Mouse (Mus musculus): ENCODE data around the gene Kif16b. TPM values are rescaled to one million over a fixed set of nuclear protein-coding genes. Genes with fewer than 3 reads are reported as not detected.

Gene Kif16b
- polyA plus RNA-seq, 1 experiment from 2014 or later = 11.5 TPM

- Histone ChIP-seq H3K9me3 (ENCODE audit: control insufficient read depth, low read length) (no peaks in the 10 kb centered on the region), H3K27me3 (replicated peaks; ENCODE audit: control insufficient read depth, insufficient read depth, low read length) (no peaks in the 10 kb centered on the region), H3K4me2 (ENCODE audit: low read depth, low read length) (no peak overlapping the region), H3K27ac (ENCODE audit: low read length) (no peak overlapping the region), H3K4me3 (ENCODE audit: low read length) (no peak overlapping the region), H3K9ac (ENCODE audit: low read depth, low read length) (no peak overlapping the region), H3K36me3 (ENCODE audit: control insufficient read depth, insufficient read depth, low read length) (no peaks in the 10 kb centered on the region), H3K4me1 (ENCODE audit: control insufficient read depth, insufficient read depth, low read length) (peaks cover 13% of the 10 kb centered on the region; the same call in 1 of the 2 replicates)
- ATAC-seq = peak; percentile 67
- WGBS = 46% methylated on average over 2 of the region's 2 CpGs
These were observed 24.7 kb downstream of the Kif16b start for GRCm38 (mm10) chr2:142876636-142877035.

GRCm38 (mm10) chr2:142875936-142876335 lies 25.4 kb downstream of the Kif16b start:
- Histone ChIP-seq H3K27me3 (replicated peaks; ENCODE audit: control insufficient read depth, insufficient read depth, low read length) (no peaks in the 10 kb centered on the region), H3K9ac (ENCODE audit: low read depth, low read length) (no peak overlapping the region), H3K4me2 (ENCODE audit: low read depth, low read length) (no peak overlapping the region), H3K4me3 (ENCODE audit: low read length) (no peak overlapping the region), H3K27ac (ENCODE audit: low read length) (no peak overlapping the region), H3K9me3 (ENCODE audit: control insufficient read depth, low read length) (no peaks in the 10 kb centered on the region), H3K36me3 (ENCODE audit: control insufficient read depth, insufficient read depth, low read length) (no peaks in the 10 kb centered on the region), H3K4me1 (ENCODE audit: control insufficient read depth, insufficient read depth, low read length) (peaks cover 11% of the 10 kb centered on the region; the same call in 1 of the 2 replicates)
- 53% methylated on average over 4 of the region's 4 CpGs for WGBS
- no peak for ATAC-seq

DNA sequence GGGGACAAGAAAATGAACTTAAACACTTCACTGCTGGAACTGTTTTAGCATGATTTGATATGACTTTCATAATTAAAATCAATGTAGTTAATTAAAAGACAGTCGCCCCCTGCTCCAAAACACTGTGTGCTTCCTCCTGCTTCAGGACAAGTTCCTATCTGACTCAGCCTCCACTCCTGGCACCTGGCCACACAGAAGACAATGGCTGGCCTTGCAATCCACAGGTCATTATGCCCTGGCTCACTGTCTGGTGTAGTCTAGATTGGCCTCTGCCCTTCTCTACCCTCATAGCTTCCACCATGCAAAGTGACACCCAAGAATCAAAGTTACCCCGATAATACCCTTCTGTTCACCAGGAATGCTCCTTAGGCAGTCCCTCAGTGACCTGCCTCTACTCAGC lies 26.8 kb downstream of the Kif16b start:
- 84% methylated on average over 2 of the region's 2 CpGs for WGBS
- H3K27ac ChIP-seq (ENCODE audit: low read length) = no peak overlapping the region

GRCm38 (mm10) chr2:142870055-142870454 lies 31.3 kb downstream of the Kif16b start:
- no peak overlapping the region for H3K4me3 ChIP-seq (ENCODE audit: low read length)
- H3K36me3 ChIP-seq (ENCODE audit: control insufficient read depth, insufficient read depth, low read length) = no peaks in the 10 kb centered on the region
- WGBS = 88% methylated on average over 8 of the region's 8 CpGs
- no peak overlapping the region for H3K4me2 ChIP-seq (ENCODE audit: low read depth, low read length)
- H3K9me3 ChIP-seq (ENCODE audit: control insufficient read depth, low read length) = no peaks in the 10 kb centered on the region
- no peaks in the 10 kb centered on the region for H3K27me3 ChIP-seq (replicated peaks; ENCODE audit: control insufficient read depth, insufficient read depth, low read length)
- H3K9ac ChIP-seq (ENCODE audit: low read depth, low read length) = no peak overlapping the region
- H3K4me1 ChIP-seq (ENCODE audit: control insufficient read depth, insufficient read depth, low read length) = no peaks in the 10 kb centered on the region
- no peak overlapping the region for H3K27ac ChIP-seq (ENCODE audit: low read length)
- ATAC-seq = no peak

More for the DNA sequence above, 26.8 kb downstream of the Kif16b start:
- Histone ChIP-seq H3K9me3 (ENCODE audit: control insufficient read depth, low read length) (no peaks in the 10 kb centered on the region), H3K4me1 (ENCODE audit: control insufficient read depth, insufficient read depth, low read length) (peaks cover 6% of the 10 kb centered on the region; the same call in 1 of the 2 replicates), H3K9ac (ENCODE audit: low read depth, low read length) (no peak overlapping the region), H3K4me2 (ENCODE audit: low read depth, low read length) (no peak overlapping the region), H3K36me3 (ENCODE audit: control insufficient read depth, insufficient read depth, low read length) (no peaks in the 10 kb centered on the region), H3K4me3 (ENCODE audit: low read length) (no peak overlapping the region), H3K27me3 (replicated peaks; ENCODE audit: control insufficient read depth, insufficient read depth, low read length) (no peaks in the 10 kb centered on the region)
- no peak for ATAC-seq

GRCm38 (mm10) chr2:142867481-142867880 lies 33.9 kb downstream of the Kif16b start:
- Histone ChIP-seq H3K36me3 (ENCODE audit: control insufficient read depth, insufficient read depth, low read length) (no peaks in the 10 kb centered on the region), H3K9ac (ENCODE audit: low read depth, low read length) (no peak overlapping the region), H3K4me2 (ENCODE audit: low read depth, low read length) (no peak overlapping the region), H3K9me3 (ENCODE audit: control insufficient read depth, low read length) (no peaks in the 10 kb centered on the region), H3K27me3 (replicated peaks; ENCODE audit: control insufficient read depth, insufficient read depth, low read length) (no peaks in the 10 kb centered on the region), H3K4me3 (ENCODE audit: low read length) (no peak overlapping the region), H3K27ac (ENCODE audit: low read length) (no peak overlapping the region), H3K4me1 (ENCODE audit: control insufficient read depth, insufficient read depth, low read length) (no peaks in the 10 kb centered on the region)
- 87% methylated on average over 2 of the region's 2 CpGs for WGBS
- no peak for ATAC-seq

DNA sequence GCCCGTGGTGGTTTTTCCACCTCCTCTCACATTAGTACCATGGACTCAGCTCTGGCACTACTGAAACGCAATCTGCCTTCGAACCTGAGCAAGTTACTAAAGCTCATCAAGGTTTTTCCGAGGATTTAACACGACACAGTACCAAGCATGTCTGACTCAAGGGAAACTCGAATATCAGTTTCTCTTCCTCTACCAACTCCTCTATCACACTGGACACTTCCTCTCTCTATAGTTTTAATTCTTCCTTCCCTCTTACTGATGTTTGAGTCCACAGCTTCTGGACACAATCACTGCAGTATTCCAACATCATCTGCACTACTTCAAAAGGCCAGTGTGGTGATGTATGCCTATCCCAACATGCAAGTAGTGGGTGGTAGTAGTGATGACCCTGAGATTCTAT lies 40.3 kb downstream of the Kif16b start:
- 90% methylated on average over 6 of the region's 6 CpGs for WGBS
- ATAC-seq = no peak
- no peak overlapping the region for H3K4me3 ChIP-seq (ENCODE audit: low read length)
- H3K4me1 ChIP-seq (ENCODE audit: control insufficient read depth, insufficient read depth, low read length) = no peaks in the 10 kb centered on the region
- no peak overlapping the region for H3K27ac ChIP-seq (ENCODE audit: low read length)
- no peak overlapping the region for H3K4me2 ChIP-seq (ENCODE audit: low read depth, low read length)
- no peaks in the 10 kb centered on the region for H3K9me3 ChIP-seq (ENCODE audit: control insufficient read depth, low read length)
- no peak overlapping the region for H3K9ac ChIP-seq (ENCODE audit: low read depth, low read length)
- no peaks in the 10 kb centered on the region for H3K27me3 ChIP-seq (replicated peaks; ENCODE audit: control insufficient read depth, insufficient read depth, low read length)
- no peaks in the 10 kb centered on the region for H3K36me3 ChIP-seq (ENCODE audit: control insufficient read depth, insufficient read depth, low read length)

- Histone ChIP-seq H3K4me2 (ENCODE audit: low read depth, low read length) (no peak overlapping the region), H3K4me1 (ENCODE audit: control insufficient read depth, insufficient read depth, low read length) (no peaks in the 10 kb centered on the region), H3K27me3 (replicated peaks; ENCODE audit: control insufficient read depth, insufficient read depth, low read length) (no peaks in the 10 kb centered on the region), H3K4me3 (ENCODE audit: low read length) (no peak overlapping the region), H3K9ac (ENCODE audit: low read depth, low read length) (no peak overlapping the region), H3K36me3 (ENCODE audit: control insufficient read depth, insufficient read depth, low read length) (no peaks in the 10 kb centered on the region), H3K9me3 (ENCODE audit: control insufficient read depth, low read length) (no peaks in the 10 kb centered on the region), H3K27ac (ENCODE audit: low read length) (no peak overlapping the region)
- peak; percentile 42; the same call in 1 of the 2 replicates for ATAC-seq
- 70% methylated on average over 4 of the region's 4 CpGs for WGBS
These were observed 41.9 kb downstream of the Kif16b start for GRCm38 (mm10) chr2:142859452-142859851.

- 51% methylated on average over 3 of the region's 3 CpGs for WGBS
- Histone ChIP-seq H3K27ac (ENCODE audit: low read length) (0 out of 2 replicates have a peak overlapping the region, but pooled peaks have one; percentile 45), H3K4me2 (ENCODE audit: low read depth, low read length) (no peak overlapping the region), H3K36me3 (ENCODE audit: control insufficient read depth, insufficient read depth, low read length) (no peaks in the 10 kb centered on the region), H3K4me3 (ENCODE audit: low read length) (no peak overlapping the region), H3K9me3 (ENCODE audit: control insufficient read depth, low read length) (no peaks in the 10 kb centered on the region), H3K27me3 (replicated peaks; ENCODE audit: control insufficient read depth, insufficient read depth, low read length) (no peaks in the 10 kb centered on the region), H3K4me1 (ENCODE audit: control insufficient read depth, insufficient read depth, low read length) (0 out of 2 replicates have a peak, but pooled peaks cover 2% of the 10 kb centered on the region), H3K9ac (ENCODE audit: low read depth, low read length) (no peak overlapping the region)
- peak; percentile 65 for ATAC-seq
These were observed 62.6 kb downstream of the Kif16b start for GRCm38 (mm10) chr2:142838775-142839174.

- H3K36me3 ChIP-seq (ENCODE audit: control insufficient read depth, insufficient read depth, low read length) = no peaks in the 10 kb centered on the region
These were observed 63.2 kb downstream of the Kif16b start for GRCm38 (mm10) chr2:142838118-142838517.

GRCm38 (mm10) chr2:142834751-142835150 lies 66.6 kb downstream of the Kif16b start:
- Histone ChIP-seq H3K4me2 (ENCODE audit: low read depth, low read length) (no peak overlapping the region), H3K27ac (ENCODE audit: low read length) (no peak overlapping the region), H3K9ac (ENCODE audit: low read depth, low read length) (no peak overlapping the region), H3K9me3 (ENCODE audit: control insufficient read depth, low read length) (no peaks in the 10 kb centered on the region), H3K4me1 (ENCODE audit: control insufficient read depth, insufficient read depth, low read length) (0 out of 2 replicates have a peak, but pooled peaks cover 2% of the 10 kb centered on the region), H3K27me3 (replicated peaks; ENCODE audit: control insufficient read depth, insufficient read depth, low read length) (no peaks in the 10 kb centered on the region), H3K36me3 (ENCODE audit: control insufficient read depth, insufficient read depth, low read length) (no peaks in the 10 kb centered on the region), H3K4me3 (ENCODE audit: low read length) (no peak overlapping the region)
- no peak for ATAC-seq
- WGBS = 91% methylated on average over 3 of the region's 3 CpGs

More at GRCm38 (mm10) chr2:142838118-142838517, 63.2 kb downstream of the Kif16b start:
- Histone ChIP-seq H3K9ac (ENCODE audit: low read depth, low read length) (no peak overlapping the region), H3K4me2 (ENCODE audit: low read depth, low read length) (no peak overlapping the region), H3K4me3 (ENCODE audit: low read length) (no peak overlapping the region), H3K9me3 (ENCODE audit: control insufficient read depth, low read length) (no peaks in the 10 kb centered on the region), H3K27me3 (replicated peaks; ENCODE audit: control insufficient read depth, insufficient read depth, low read length) (no peaks in the 10 kb centered on the region), H3K27ac (ENCODE audit: low read length) (peak overlapping the region; percentile 20; the same call in 1 of the 2 replicates), H3K4me1 (ENCODE audit: control insufficient read depth, insufficient read depth, low read length) (0 out of 2 replicates have a peak, but pooled peaks cover 2% of the 10 kb centered on the region)
- ATAC-seq = peak; percentile 56
- WGBS = 47% methylated on average over 1 of the region's 1 CpGs
